Mouse (Mus musculus): ENCODE results near the gene Opcml.

DNA sequence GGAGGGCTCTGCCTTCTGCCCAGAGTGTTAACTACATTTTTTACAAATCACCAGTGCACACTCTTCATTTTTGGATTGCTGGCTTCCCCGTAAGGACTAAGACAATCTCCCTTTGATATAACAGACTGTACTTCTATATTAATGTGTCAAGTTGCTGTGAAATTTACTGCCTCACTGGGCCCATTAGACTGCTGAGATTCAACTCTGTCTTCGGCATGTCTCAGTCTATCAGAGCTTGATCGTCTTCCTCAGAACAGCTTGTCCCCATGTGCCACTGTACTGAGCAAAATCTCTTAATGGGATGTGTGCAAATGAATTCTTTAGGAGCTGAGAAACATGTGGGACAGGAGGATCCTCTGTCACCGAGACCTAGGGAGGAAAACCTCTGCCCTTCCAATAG is 970.9 kb downstream of the Opcml start:
- no peak for TF ChIP-seq CTCF (IDR thresholded peaks at IDR 0.05; ENCODE audit: control insufficient read depth, insufficient read depth, insufficient read length)
- no peak for TF ChIP-seq CEBPB (IDR thresholded peaks at IDR 0.05; ENCODE audit: low read depth)
- no peak for TF ChIP-seq MYOG (IDR thresholded peaks at IDR 0.05; ENCODE audit: control insufficient read depth, extremely low read depth, insufficient read length)
- no peak for TF ChIP-seq USF1 (IDR thresholded peaks at IDR 0.05; ENCODE audit: low read depth)
